Mouse (Mus musculus) intestine, postnatal 0 days (tissue): ENCODE data around the gene Timm10b. TPM values are rescaled to one million over a fixed set of nuclear protein-coding genes. Genes with fewer than 3 reads are reported as not detected.

Source experiments
- ATAC-seq: fragments of 200-750 bp; cut with Nextera tagmentation; 2 replicates; pipeline ENCODE4 v1.8.0; 2017; ENCODE audit warnings: mild to moderate bottlenecking, moderate TSS enrichment, moderate library complexity
- H3K27ac ChIP-seq: fragments of 300-500 bp; sonication (generic); 2 replicates; pipeline ENCODE4 v1.5.1; 2014; ENCODE audit warnings: mild to moderate bottlenecking, low read depth, low read length, moderate library complexity
- H3K27me3 ChIP-seq: fragments of 300-500 bp; sonication (generic); replicated peaks from 2 replicates; pipeline ENCODE4 v1.6.1; 2014; ENCODE audit warnings: low read length, mixed read lengths; ENCODE audit not compliant: control insufficient read depth, insufficient read depth
- H3K36me3 ChIP-seq: fragments of 300-500 bp; sonication (generic); 2 replicates; pipeline ENCODE4 v1.6.1; 2014; ENCODE audit warnings: mild to moderate bottlenecking, moderate library complexity; ENCODE audit not compliant: control insufficient read depth, insufficient read depth
- H3K4me1 ChIP-seq: fragments of 300-500 bp; sonication (generic); replicated peaks from 2 replicates; pipeline ENCODE4 v1.6.1; 2014; ENCODE audit warnings: antibody characterized with exemption, low read length, mixed read lengths; ENCODE audit not compliant: control insufficient read depth, insufficient read depth
- H3K4me2 ChIP-seq: fragments of 300-500 bp; sonication (generic); replicated peaks from 2 replicates; pipeline ENCODE4 v1.6.1; 2014; ENCODE audit warnings: low read depth, mild to moderate bottlenecking, moderate library complexity
- H3K4me3 ChIP-seq: fragments of 300-500 bp; sonication (generic); 2 replicates; pipeline ENCODE4 v1.5.1; 2014; ENCODE audit warnings: low read depth, low read length
- H3K9ac ChIP-seq: fragments of 300-500 bp; sonication (generic); 2 replicates; pipeline ENCODE4 v1.6.1; 2014; ENCODE audit warnings: mild to moderate bottlenecking, low read depth, low read length
- H3K9me3 ChIP-seq: fragments of 300-500 bp; sonication (generic); 2 replicates; pipeline ENCODE4 v1.6.1; 2016; ENCODE audit warnings: mixed run types; ENCODE audit not compliant: control insufficient read depth
- CTCF ChIP-seq: sonication (generic); IDR thresholded peaks from 2 replicates; pipeline ENCODE4 v1.5.1; 2016; ENCODE audit warnings: low read depth, mild to moderate bottlenecking, control low read depth, antibody characterized with exemption, moderate library complexity
- WGBS: fragments of 180-500 bp; shearing (Covaris S2); extraction: QIAGEN DNeasy Blood & Tissue Kit; methylation state at CpG from one replicate; pipeline ENCODE4 v1.1.7; 2014; 5-methylcytosine and 5-hydroxymethylcytosine counted together
- polyA plus RNA-seq: library from polyadenylated mRNA; unstranded; fragments of >200 nt; fragmentation: Nextera tagmentation; extraction: Ambion mirVana; gene quantifications from 2 replicates; pipeline ENCODE4 v1.2.1, GENCODE M21; 2015

Timm10b gene
- polyA plus RNA-seq, 1 experiment from 2014 or later: 177 TPM

- Histone ChIP-seq H3K4me1 (no peaks in the 10 kb centered on the region), H3K36me3 (peaks cover 66% of the 10 kb centered on the region), H3K9me3 (no peaks in the 10 kb centered on the region), H3K4me3 (no peak overlapping the region), H3K27me3 (no peaks in the 10 kb centered on the region), H3K4me2 (no peak overlapping the region), H3K27ac (no peak overlapping the region), H3K9ac (no peak overlapping the region)
- no peak for ATAC-seq
- WGBS: 54% methylated on average over 1 of the region's 1 CpGs
- TF ChIP-seq CTCF: no peak
These were observed 24.1 kb upstream of the Timm10b start for GRCm38 (mm10) chr7:105615720-105616119.

DNA sequence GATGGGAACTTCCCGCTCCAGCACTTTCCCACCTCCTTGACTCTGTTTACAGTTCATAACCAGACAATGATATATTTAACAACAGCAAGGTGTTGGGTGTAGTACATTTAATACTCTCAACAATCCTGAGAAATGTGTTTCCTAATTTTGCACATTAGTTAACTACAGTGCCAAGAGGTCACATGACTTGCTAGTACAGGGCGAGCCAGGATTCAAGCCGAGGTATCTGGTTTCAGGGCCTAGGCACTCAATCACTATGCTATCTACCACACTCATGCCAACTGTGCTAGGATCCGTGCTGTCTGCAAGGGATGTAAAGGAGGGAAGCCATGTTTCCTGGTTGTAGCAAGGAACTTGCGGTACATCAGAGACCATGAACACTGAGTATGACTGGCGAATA, 23.3 kb upstream of the Timm10b start:
- Histone ChIP-seq H3K27ac (no peak overlapping the region), H3K4me1 (no peaks in the 10 kb centered on the region), H3K4me3 (no peak overlapping the region), H3K36me3 (peaks cover 66% of the 10 kb centered on the region), H3K9ac (no peak overlapping the region), H3K4me2 (no peak overlapping the region), H3K9me3 (no peaks in the 10 kb centered on the region), H3K27me3 (no peaks in the 10 kb centered on the region)
- no peak for TF ChIP-seq CTCF
- WGBS: 77% methylated on average over 6 of the region's 6 CpGs
- ATAC-seq: no peak

- Histone ChIP-seq H3K4me1 (no peaks in the 10 kb centered on the region), H3K9ac (no peak overlapping the region), H3K36me3 (peaks cover 58% of the 10 kb centered on the region), H3K27me3 (no peaks in the 10 kb centered on the region), H3K9me3 (no peaks in the 10 kb centered on the region), H3K27ac (no peak overlapping the region; the same call in 1 of the 2 replicates), H3K4me3 (no peak overlapping the region), H3K4me2 (no peak overlapping the region)
- no peak for TF ChIP-seq CTCF
- 97% methylated on average over 22 of the region's 22 CpGs for WGBS
- no peak for ATAC-seq
These were observed 22.0 kb upstream of the Timm10b start for GRCm38 (mm10) chr7:105617810-105618209.

DNA sequence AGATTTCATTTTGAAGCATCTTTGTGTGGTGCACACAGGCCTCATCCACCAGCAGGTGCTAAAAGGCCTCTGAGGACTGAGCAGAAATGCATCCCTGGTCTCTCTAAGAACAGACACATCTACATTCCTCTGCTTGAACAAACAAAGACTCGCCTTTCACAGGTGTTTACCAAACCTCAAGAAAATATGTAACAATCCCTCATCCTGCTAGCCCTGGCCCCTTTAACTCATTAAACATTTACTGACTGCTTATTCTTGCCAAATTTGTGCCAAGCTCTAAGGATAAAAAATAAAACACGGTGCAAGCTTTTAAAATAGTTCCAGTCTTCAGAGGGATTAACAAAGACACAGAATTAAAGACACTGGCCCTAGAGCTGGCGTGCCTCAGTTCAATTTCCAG, 20.2 kb upstream of the Timm10b start:
- no peak for ATAC-seq
- WGBS: 41% methylated on average over 3 of the region's 3 CpGs

GRCm38 (mm10) chr7:105621053-105621452, 18.8 kb upstream of the Timm10b start:
- H3K4me1 ChIP-seq: no peaks in the 10 kb centered on the region
- no peak overlapping the region for H3K27ac ChIP-seq
- no peak overlapping the region for H3K4me3 ChIP-seq
- TF ChIP-seq CTCF: no peak
- H3K4me2 ChIP-seq: no peak overlapping the region
- no peaks in the 10 kb centered on the region for H3K9me3 ChIP-seq
- no peak for ATAC-seq
- peaks cover 57% of the 10 kb centered on the region for H3K36me3 ChIP-seq
- 76% methylated on average over 4 of the region's 4 CpGs for WGBS
- H3K27me3 ChIP-seq: no peaks in the 10 kb centered on the region
- no peak overlapping the region for H3K9ac ChIP-seq

More for the DNA sequence above, 20.2 kb upstream of the Timm10b start:
- no peak overlapping the region for H3K9ac ChIP-seq
- no peak overlapping the region for H3K27ac ChIP-seq
- peaks cover 61% of the 10 kb centered on the region for H3K36me3 ChIP-seq
- no peaks in the 10 kb centered on the region for H3K4me1 ChIP-seq
- H3K4me2 ChIP-seq: no peak overlapping the region
- no peak for TF ChIP-seq CTCF
- no peaks in the 10 kb centered on the region for H3K27me3 ChIP-seq
- no peaks in the 10 kb centered on the region for H3K9me3 ChIP-seq
- H3K4me3 ChIP-seq: no peak overlapping the region

GRCm38 (mm10) chr7:105621646-105622292, 18.1 kb upstream of the Timm10b start:
- WGBS: 71% methylated on average over 8 of the region's 8 CpGs
- no peak for ATAC-seq
- H3K27ac ChIP-seq: no peak overlapping the region
- H3K9me3 ChIP-seq: no peaks in the 10 kb centered on the region
- H3K9ac ChIP-seq: no peak overlapping the region
- H3K4me1 ChIP-seq: no peaks in the 10 kb centered on the region
- no peak overlapping the region for H3K4me2 ChIP-seq
- H3K27me3 ChIP-seq: no peaks in the 10 kb centered on the region
- H3K4me3 ChIP-seq: no peak overlapping the region
- peaks cover 53% of the 10 kb centered on the region for H3K36me3 ChIP-seq
- no peak for TF ChIP-seq CTCF

DNA sequence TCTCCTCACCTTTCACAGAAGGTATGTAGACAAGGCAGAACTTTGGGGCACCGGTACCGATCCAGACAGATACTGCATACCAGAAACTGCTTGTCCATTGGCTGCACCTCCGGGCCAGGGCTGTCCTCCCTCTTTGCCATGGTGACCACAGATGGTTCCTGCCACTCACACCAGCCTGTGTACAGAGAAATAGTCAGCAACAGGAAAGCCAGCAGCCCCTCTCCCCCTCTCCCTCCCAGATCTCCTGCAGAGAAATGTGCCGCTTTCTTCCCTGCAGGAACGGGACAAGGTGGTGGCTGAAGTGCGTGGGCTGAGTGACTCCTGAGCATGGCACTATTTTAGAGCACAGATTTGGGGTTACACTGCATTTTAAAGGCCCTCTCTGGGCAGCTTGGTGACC, 14.5 kb upstream of the Timm10b start:
- 0 out of 2 replicates have a peak, but pooled peaks have one; percentile 13 for ATAC-seq
- Histone ChIP-seq H3K9me3 (no peaks in the 10 kb centered on the region), H3K9ac (no peak overlapping the region), H3K27ac (no peak overlapping the region), H3K27me3 (no peaks in the 10 kb centered on the region), H3K36me3 (peaks cover 21% of the 10 kb centered on the region), H3K4me3 (no peak overlapping the region), H3K4me1 (no peaks in the 10 kb centered on the region), H3K4me2 (no peak overlapping the region)
- WGBS: 88% methylated on average over 6 of the region's 6 CpGs
- no peak for TF ChIP-seq CTCF
